Mouse (Mus musculus) cerebellum, postnatal 10 days (tissue): ENCODE measurements around the gene Olfr51.
A peak's percentile ranks its signal among the peaks of the same experiment; 100 is the strongest.
"Not testable (repeated sequence)": the region's sequence is repeated elsewhere in the genome, so short reads cannot be mapped to it uniquely, and the experiment has no call there.

Experiments
- DNase-seq, 2 experiments: peaks; one replicate each; pipeline ENCODE4 v3.0.0; 2021; ENCODE audit warnings: mixed read lengths in 2 of 2

Gene Olfr51

GRCm38 (mm10) chr11:51003296-51003695, at the start of gene Olfr51:
Olfr51 (plus strand) TSS chr11:51003596.
- DNase-seq, result no peak

GRCm38 (mm10) chr11:50953665-50954064, 49.7 kb upstream of the Olfr51 start, which contains the start of gene Prop1:
Prop1 (minus strand) TSS chr11:50953765.
- no peak for DNase-seq

GRCm38 (mm10) chr11:50964886-50965285, 38.5 kb upstream of the Olfr51 start:
- no peak for DNase-seq

GRCm38 (mm10) chr11:50966230-50966629, 37.2 kb upstream of the Olfr51 start, which contains the start of gene Olfr1378:
Olfr1378 (plus strand) TSS chr11:50966530.
- DNase-seq, result no peak

- peak; percentile 13 to 28 for DNase-seq
Measured at GRCm38 (mm10) chr11:50977216-50977615, 26.2 kb upstream of the Olfr51 start.

- no peak for DNase-seq
Measured at GRCm38 (mm10) chr11:50981667-50982066, 21.7 kb upstream of the Olfr51 start, which contains the start of gene Olfr1377. Olfr1377 (plus strand) TSS chr11:50981967.

GRCm38 (mm10) chr11:51011821-51012220, 8.4 kb downstream of the Olfr51 start:
- DNase-seq, result peak; percentile 67 to 72

GRCm38 (mm10) chr11:51013936-51014335, 10.5 kb downstream of the Olfr51 start, which contains the start of gene Olfr54:
Olfr54 (plus strand) TSS chr11:51014236.
- no peak for DNase-seq

GRCm38 (mm10) chr11:51016341-51016740, 12.9 kb downstream of the Olfr51 start:
- no peak for DNase-seq

- DNase-seq, result not testable (repeated sequence)
Measured at GRCm38 (mm10) chr11:51026811-51027210, 23.4 kb downstream of the Olfr51 start.

- DNase-seq, result not testable (repeated sequence)
Measured at GRCm38 (mm10) chr11:51029381-51029780, 26.0 kb downstream of the Olfr51 start.

GRCm38 (mm10) chr11:51030225-51030624, 26.8 kb downstream of the Olfr51 start:
- DNase-seq, result no peak

- DNase-seq, result peak; percentile 65 to 85
Measured at GRCm38 (mm10) chr11:51032851-51033250, 29.5 kb downstream of the Olfr51 start.

GRCm38 (mm10) chr11:51034141-51034540, 30.7 kb downstream of the Olfr51 start:
- DNase-seq, result not testable (repeated sequence)

- DNase-seq, result peak; percentile 54 to 56
Measured at GRCm38 (mm10) chr11:51035951-51036350, 32.6 kb downstream of the Olfr51 start.

GRCm38 (mm10) chr11:51044776-51045175, 41.4 kb downstream of the Olfr51 start:
- DNase-seq, result not testable (repeated sequence)

- DNase-seq, result not testable (repeated sequence)
Measured at GRCm38 (mm10) chr11:51047809-51048208, 44.4 kb downstream of the Olfr51 start, which contains the start of gene Olfr1375. Olfr1375 (plus strand) TSS chr11:51048109.

GRCm38 (mm10) chr11:51051678-51052077, 48.3 kb downstream of the Olfr51 start:
- no peak for DNase-seq

GRCm38 (mm10) chr11:51053230-51053629, 49.8 kb downstream of the Olfr51 start:
- DNase-seq, result peak; percentile 36 to 63

GRCm38 (mm10) chr11:51059151-51059571, 55.8 kb downstream of the Olfr51 start, which contains the start of gene Zfp354a:
Zfp354a (plus strand) TSS chr11:51059257.
- DNase-seq, result peak; percentile 89 to 92
